Mouse (Mus musculus) layer of hippocampus, adult 8-10 months (tissue): ENCODE data around the gene Brd2. TPM values are rescaled to one million over a fixed set of nuclear protein-coding genes. Genes with fewer than 3 reads are reported as not detected.

Experiments used
- DNase-seq, 2 experiments: peaks; one replicate each; pipeline ENCODE4 v3.0.0; 2022; ENCODE audit warnings: low spot score in 2 of 2
- total RNA-seq, 4 experiments: library from RNA; stranded (reverse); gene quantifications; 2 replicates each; pipeline ENCODE4 v1.2.4; 2022

Gene Brd2
- total RNA-seq, 4 experiments from 2014 or later: 190 to 204 (median 197) TPM

DNA sequence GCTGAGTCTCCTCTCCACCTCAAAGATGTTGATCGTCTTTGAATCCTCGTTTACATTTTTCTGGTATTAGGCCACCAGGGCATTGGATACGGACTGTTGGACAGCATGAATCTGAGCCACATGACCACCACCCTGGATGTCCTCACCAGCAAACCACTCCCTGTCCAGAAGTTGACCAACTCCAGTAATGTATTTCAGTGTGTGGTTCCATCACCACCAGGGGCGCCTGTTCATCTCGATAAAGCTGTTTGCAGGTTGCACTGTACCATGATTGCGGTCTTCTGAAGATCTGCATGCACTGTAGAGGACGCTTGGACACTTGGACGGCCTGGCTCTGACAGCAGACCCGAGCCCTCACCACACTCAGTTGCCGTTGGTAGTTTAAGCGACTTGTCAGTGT is 10.9 kb upstream of the Brd2 start:
- no peak for DNase-seq

DNA sequence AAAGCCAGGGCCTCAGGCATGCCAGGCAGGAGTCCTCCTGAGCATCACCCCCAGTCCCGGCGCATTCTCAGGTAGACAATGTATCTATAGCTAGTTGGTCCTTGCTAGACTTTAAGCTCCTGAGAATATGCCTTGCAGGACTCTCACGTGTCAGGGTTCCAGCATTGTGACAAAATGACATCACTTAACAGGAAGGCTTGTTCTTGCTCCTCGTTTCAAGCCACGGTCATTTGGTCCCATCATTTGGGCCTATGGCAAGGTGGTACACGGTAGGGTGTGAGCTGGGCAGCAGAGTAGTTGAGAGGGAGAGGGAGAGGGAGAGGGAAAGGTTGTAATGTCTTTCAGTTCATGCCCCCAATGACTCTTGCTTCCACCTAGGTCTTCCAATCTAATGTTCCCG is 9.5 kb upstream of the Brd2 start:
- no peak for DNase-seq

DNA sequence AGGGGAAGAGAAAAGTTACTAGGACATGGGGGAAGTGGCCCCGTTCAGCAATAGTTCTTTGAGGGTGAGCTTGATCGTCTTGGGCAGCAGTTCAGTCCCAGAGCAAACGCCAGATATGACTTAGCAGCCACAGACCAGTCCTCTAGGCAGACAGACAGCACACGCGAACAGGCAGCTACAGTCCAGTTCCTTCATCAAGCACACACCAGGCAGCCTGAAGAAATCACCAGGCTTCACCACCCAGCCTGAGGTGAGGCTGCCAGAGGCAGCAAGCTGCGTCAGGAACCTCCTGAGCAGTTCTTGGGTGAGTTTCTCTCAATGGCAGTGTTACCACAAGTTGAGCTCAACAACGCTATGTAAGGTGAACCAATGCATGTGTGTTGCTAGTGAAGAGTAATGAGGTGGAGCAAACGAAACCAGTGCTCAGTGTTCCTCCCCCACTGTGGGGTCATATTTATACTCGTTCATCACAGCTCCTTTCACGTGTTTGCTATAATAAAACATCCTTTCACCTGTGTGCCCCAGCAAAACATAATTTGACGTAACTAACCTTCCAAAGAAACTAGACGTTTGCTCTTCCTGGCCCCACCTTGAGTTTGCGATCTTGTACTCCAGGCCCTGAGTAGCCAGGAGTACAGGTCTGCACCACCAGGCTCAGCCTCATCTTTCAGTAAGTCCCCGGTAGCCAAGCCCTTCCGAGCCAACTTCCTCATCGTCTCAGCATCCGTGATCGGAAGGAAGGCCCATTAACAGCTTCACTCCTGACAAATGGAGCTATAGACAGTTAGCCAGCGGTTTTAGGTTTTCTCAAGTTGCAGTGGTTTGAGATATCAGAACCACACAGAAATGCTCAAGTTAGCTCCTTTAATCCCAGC is 7.9 kb upstream of the Brd2 start:
- DNase-seq: no peak

DNA sequence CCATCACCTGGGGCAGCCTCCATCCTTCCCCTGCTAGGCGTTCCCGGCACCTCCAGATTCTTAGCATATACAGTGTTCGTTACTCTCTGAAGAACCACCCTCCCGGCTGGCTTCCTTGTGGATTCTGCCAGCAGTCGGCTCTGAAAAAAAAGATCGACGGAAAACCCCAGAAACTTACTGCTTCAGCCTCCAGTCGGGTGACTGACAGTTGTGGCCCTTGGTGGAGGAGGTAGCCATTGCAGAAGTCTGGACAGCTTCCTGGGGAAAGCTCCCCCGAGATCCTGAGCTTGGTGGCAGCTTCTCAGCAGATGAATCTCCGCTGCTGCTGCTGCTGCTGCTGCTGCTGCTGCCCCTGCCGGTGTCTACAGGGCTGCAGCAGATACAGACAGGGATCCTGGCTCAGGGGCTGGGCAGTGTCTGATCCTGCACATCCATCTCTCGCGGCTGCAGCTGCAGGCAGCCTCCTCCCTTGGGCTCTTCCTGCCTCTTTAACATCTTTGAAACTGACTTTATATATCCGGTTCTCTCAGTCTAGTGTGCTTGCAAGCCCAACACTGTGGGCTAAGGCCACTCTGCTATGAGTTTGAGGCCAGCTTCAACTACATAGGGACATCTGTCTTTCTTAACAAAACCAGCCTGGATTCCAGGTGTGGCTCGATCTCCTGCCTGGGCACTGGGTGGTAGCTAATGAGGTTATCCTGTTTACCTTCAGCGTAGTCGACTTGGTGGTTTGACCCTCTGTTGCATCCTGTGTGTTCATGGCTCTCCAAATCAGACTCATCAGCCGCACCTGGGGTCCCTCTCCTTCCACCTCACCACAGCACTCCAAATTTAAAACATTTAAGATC is 6.7 kb upstream of the Brd2 start:
- no peak for DNase-seq

DNA sequence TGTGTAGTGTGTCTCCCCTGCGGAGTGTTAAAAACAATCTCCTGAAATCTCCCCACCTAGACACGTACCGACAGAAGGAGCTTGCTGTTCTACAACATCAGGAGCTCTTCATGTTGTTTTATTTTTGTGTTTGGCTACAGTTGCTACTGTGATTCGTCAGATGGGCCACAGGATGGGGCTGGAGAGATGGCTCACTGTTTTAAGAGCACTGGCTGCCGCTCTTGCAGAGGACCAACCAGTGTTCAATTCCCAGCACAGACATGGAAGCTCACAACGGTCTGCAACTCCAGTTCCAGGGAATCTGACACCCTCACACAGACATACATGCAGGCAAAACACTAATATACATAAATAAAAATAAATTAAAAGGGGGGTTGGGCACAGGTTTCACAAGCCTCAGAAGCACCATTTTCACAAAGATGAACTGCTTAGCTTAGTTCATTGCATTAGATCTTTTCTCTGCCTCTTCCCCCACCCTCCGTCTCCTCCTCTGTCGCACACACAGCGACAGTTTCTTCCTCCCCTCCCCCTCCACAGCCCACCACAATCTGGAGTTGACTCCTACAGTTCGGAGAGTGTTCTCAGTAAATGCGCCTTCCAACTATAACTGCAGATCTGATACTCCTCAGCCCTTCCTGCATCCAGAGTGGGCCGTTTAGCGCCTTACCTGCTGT is 6.0 kb upstream of the Brd2 start:
- no peak for DNase-seq

DNA sequence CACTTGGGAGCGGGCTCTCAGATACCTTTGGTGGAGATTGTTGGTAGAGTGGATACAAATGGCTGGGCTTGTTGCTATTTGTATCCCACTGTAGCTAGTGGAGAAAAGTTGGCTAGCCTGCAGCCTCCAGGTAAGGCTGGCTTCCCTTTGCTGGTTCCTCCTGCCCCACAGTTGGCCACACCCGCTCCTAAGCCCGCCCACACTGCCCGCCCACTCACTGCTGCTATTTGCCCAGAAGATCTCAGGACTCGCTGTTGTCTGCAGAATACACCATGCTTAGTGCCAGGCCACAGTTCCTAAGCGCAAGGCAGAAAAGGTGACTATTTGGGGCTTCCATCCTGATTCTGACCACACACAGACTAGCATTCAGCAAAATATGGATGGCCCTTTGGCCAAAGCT is 5.0 kb upstream of the Brd2 start:
- DNase-seq: no peak

DNA sequence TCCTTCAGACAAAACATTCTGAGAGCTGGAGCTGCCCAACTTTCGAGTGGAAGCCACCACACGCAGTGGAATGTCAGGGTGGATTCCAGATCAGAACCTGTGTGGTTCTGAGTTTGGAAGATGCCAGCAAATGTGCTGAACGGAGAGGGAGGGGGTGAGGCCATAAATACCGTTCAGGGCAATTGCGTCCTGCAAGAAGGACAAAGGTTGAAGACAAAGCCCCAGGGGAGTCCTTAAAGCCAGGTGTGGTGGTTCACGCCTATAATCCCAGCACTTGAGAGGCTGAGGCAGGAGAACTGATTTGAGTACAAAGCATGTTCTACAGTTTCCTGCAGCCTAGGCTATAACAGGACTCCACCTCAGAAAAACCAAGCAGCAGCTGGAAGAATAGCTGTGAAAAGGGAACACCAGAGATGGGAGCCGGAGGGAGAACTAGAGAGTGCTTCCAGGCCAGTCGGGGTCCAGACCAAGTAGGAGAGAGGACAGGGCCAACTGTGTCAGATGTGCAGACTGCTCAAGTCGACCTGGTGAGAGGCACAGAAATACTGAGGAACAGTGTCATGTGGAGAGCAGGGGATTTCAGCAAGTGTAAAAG is 4.5 kb upstream of the Brd2 start:
- no peak for DNase-seq

DNA sequence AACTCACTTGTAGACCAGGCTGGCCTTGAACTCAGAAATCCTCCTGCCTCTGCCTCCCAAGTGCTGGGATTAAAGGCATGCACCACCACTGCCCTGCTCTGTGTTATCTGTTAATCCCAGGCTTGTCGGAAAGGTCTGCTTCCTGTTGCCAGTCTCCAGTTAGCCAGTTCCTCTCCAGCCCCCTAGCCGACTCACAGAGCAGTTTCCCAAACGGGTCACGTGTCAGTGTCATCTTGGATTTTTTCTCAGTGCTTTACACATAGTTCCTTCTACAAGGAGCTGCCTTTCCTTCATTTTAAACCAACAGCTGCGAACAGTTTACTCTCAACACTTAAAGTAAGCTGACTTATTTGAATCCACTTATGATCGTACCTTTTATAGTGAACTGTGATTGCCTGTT is 2.2 kb upstream of the Brd2 start:
- DNase-seq: no peak

DNA sequence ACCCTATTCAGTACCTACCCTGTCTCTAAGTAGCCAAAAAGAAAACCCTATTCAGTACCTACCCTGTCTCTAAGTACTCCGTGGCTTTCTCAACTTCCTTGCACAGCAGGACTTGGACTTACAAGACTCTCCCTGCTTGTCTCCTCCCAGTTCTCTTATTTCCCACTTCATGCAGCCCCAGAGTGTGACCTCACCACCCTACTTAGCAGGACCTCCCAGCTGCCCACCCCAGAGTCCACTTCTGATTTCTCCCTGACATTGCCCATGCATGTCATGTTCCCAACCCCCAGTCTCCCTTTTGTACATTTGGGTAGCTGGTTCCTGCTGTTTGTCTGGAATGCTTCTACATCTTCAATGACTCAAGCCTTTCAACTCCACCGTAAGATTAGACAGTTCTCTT is 1.1 kb upstream of the Brd2 start:
- DNase-seq: no peak

DNA sequence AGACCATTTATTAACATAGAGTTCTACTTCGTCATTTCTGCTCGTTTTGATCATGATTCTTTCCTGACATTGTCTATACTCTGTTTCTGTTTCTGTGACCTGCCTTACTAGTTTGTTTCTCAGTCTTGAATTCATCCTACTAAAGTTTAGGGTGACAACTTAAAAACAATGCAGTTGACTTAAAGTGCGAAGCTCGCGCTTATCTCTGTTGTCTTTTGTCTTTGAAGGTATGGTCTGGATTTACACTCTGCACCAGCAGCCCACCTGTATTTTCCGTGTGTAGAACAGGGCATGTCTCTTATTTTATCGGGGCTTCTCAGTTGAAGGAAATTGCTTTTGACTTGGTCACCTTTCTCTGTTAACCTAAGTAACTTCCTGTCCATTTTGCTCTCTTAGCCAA is 677 bp upstream of the Brd2 start:
- DNase-seq: no peak

DNA sequence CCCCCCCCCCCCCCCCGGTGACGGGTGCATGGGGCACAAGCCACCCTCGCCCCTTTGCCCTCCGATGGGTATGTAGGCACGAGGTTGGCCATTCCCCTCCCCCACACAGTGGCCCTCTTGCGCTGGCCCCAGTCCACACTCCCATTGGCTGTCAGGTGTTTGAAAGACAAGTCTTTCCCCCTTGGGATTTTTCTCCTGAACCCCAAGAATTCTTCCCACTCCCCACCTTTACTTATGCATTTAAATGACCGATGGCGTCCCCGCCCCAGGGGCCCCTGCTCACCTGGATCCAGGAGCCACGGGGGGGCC is 601 bp downstream of the Brd2 start:
- peak; percentile 61 to 67 for DNase-seq

DNA sequence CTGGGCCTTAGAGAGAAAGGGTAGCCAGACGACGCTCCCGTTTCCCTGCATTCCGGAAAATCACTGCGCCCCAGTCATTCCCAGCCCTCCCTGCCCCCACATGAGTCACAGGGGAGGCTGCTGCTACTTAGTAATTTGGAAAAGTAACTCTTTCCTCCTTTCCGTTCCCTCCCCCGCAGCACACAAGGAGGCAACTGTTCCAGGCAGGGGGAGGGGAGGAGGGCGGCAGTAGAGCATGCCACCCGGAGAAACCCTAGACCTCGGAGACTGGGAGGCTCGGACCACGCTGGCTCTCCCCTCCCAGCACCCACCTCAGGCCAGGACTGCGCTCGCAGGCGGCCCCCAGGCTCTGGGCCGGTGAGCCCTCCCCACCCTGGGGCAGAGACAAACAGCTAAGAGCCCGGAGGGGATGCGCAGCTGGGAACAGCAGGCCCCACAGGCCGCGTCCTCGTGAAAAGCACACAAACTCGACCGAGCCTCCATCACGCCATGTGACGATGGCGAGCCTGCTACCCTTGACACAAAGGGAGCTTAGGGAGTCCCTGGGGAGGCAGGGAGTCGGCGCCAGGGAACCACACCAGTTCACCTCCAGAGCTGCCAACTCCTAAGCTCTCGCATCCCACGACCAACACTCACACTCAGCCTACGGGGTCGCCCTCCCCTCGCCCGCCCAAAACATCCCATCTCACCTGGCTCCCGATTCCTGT is 1.1 kb downstream of the Brd2 start:
- DNase-seq: peak; percentile 87 to 93

DNA sequence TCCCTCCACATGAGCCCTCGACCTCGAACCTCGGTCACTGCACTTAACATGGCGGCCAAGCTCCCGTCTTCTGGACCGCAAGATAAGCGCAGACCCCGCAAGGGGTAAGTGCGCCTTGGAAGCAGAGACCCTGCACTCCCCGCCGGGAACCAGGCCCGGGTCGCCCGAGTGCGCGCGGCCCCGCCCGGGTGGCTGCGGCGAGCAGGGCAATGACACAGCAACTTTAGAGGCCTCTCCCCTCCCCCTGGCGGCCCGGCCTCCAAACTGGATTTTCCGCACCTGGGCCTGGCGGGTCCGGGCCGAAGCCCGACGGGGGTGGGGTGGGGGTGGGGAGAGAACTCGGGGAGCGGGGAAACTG is 1.6 kb downstream of the Brd2 start:
- peak; percentile 70 to 71 for DNase-seq

DNA sequence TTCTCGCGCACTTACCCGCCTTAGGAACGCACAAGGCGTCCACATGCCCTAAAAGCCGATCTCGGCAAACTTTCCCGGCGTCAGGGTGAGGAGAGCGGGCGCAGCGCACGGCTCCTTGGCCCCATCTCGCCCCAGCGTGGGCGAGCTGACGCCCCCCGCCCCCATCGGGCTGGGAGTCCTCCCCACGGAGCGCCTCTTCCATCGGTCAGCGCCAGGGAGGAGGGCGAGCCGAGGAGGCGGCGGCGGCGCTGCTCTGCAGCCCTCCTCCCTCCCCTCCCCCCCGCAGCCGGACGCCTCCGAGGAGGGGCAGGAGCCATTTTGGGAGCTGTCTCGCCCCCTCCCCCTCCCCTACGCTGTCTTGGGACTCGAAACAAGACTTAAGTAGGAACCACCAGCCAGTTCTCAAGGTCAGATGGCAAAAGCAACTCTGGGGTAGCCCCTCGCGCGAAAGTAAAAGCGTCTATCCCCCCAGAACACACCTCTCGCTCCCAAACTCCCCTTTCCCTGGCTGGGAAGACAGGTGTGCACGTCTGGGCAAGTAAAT is 2.2 kb downstream of the Brd2 start:
- peak; percentile 82 for DNase-seq

DNA sequence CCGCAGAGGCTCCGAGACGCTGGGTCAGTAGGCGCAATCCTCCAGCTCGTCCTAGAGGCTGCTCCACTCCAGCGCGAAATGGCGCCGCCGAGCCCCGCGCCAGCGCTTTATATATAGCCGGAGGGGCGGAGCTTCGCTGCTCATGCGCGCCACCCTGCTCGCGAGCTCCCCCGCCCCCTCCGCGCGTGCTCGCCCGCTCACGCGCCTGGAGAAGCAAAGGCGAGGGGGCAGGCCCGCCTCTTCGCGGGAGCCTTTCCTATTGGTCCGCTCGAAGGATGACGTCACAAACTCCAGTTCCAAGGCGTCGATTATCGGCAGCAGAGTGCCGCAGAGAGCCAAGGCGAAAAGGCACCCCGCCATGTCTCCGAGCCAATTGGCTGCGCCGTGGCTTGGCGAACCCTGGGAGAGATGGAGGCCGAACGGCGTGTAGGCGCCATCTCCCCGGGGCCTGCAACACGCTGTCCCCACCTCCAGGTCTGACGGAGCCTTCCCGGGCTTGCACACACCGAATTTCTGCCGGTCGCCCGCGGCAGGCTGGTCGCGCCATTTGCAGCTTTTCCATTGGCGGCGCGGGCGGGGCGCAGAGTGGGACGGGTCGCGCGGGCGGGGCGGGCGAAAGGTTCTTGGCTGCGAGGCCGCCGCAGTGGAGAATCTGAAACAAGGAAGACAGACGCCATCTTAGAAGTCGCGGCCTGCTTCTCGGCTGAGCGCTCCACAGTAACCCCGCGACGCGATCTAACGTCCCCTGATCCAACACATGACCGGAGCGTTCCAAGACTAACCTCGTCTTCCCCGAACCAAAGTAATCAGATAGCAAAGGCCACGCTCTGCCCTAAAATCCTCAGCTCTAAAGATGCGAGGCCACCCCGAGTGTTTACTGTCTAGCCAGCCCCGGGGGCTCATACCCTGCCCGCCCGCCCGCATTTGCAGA is 2.9 kb downstream of the Brd2 start, which contains the start of gene H2-DMa:
Gene H2-DMa, plus strand, starts transcription at position 293 of the 931 bp plus-strand sequence.
- peak; percentile 99 for DNase-seq

DNA sequence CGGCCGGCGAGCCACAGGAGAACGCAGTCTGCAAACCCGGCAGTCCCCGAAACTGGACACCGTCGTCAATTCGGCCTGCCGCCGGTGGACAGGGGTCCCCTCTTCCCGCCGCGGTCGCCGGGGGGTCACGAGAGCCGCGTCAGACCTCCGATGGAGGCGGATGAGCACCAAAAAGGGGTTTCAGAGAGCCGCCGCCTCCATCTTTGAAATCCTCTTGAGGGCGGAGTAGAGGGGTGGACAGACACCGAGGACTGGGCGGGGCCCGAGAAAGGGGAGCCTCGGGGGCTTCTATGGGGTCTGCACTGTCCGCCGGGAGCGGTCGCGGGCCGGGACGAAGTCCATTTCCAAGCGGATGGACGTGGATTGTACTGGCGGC is 3.6 kb downstream of the Brd2 start:
- DNase-seq: no peak

DNA sequence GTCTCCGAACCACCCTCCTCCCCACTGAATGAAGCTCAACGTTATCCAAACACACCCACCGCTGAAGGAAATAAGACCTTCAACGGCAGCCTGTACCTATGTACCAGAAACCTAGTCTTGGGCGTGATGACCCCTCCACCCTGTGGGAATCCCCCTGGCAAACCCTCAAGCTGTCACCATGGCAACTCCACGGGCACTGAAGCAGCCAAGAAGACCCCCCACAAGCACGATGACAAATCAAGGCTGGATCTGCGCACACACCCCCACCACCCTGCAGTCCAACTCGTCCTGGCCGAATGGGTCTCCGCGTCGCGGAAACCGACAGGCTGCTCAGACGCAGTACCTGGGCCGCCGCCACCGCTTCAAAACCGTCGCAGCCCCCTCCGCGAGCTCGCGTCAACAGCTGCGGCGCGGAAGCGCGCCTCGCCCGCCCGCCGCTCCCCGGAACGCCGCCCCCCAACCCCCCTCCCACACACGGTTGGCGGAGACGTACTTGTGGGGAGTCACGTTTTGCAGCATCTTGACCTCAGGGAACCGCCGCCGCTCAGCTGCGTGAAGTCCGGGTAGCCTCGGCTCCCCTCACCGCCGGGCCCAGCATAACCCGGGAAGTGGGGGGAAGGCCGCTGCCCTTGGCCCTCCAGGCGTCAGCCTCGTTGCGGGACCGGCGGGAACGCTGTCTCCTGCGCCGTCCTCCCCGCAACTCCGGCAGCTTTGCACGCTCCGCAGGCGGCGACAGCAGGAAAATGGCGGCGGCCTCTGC is 4.1 kb downstream of the Brd2 start:
- no peak for DNase-seq

DNA sequence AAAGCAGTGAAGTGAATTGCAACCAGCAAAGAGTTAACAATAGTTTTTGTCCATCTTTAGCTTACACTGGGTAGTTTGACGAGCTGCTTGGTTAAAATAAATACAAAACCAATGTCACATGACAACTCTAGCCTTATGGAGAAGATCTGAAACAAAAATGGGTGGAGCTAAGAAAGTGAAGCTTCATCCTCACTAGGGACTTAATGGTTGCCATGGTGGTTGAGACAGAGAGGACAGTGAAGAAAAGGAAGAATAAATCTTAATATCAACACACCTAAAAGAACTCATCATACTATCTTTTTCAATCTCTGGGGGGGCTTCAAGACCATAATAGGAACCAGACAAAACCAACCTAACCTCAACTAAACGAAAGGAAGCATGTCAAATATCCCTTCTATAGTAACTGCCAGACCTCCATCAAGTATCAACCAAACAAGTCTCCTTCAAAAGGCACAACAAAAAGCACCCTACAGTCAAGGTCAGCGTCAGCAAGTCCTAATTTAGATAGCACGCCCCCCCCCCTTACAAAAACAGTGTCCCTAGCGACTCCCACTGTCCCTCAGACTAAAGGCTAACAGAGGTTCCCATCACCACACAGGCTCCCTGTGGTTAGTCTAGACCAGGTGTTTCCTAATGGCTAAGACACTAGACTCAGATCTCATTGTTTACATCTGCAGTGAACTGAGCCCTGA is 4.9 kb downstream of the Brd2 start:
- no peak for DNase-seq
